Mouse (Mus musculus): ENCODE results near the gene Plxdc1. TPM values are rescaled to one million over a fixed set of nuclear protein-coding genes. Genes with fewer than 3 reads are reported as not detected.

The Plxdc1 gene
- polyA plus RNA-seq, 1 experiment from 2014 or later, result 1.3 TPM

DNA sequence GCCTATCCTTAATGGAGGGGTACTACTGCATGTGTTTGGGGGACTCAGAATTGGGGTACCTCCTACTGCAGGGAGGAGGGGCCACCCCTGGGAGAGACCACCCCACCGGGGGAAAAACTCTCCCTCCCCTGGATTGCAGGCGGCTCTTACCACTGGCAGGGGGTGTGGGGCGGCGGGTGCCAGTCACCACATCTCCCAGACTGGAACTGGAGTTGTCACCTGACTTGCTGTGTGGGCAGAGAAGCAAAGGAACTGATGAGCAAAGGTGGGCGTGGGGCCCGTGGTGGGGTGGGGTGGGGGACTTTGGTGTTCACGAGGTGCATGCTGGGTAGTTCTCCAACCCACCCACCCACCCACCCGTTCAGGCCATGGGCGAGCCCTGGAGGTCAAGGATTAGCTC lies 25.5 kb upstream of the Plxdc1 start:
- 54% methylated on average over 9 of the region's 9 CpGs for WGBS
- Histone ChIP-seq H3K27ac (no peak overlapping the region), H3K9ac (no peak overlapping the region), H3K4me2 (no peak overlapping the region), H3K4me3 (no peak overlapping the region), H3K36me3 (peaks cover 19% of the 10 kb centered on the region; the same call in 1 of the 2 replicates), H3K27me3 (no peaks in the 10 kb centered on the region; the same call in 1 of the 2 replicates), H3K9me3 (no peaks in the 10 kb centered on the region), H3K4me1 (no peaks in the 10 kb centered on the region)
- 0 out of 2 replicates have a peak, but pooled peaks have one; percentile 32 for ATAC-seq (ENCODE audit: borderline replicate concordance, extremely low read depth, low FRiP score, low TSS enrichment)

GRCm38 (mm10) chr11:98008087-98008486 lies 21.8 kb upstream of the Plxdc1 start:
- Histone ChIP-seq H3K4me3 (no peak overlapping the region), H3K36me3 (peaks cover 8% of the 10 kb centered on the region; the same call in 1 of the 2 replicates), H3K27me3 (no peaks in the 10 kb centered on the region; the same call in 1 of the 2 replicates), H3K9ac (no peak overlapping the region), H3K4me1 (peaks cover 13% of the 10 kb centered on the region), H3K27ac (no peak overlapping the region), H3K4me2 (no peak overlapping the region), H3K9me3 (no peaks in the 10 kb centered on the region)
- 71% methylated on average over 11 of the region's 11 CpGs for WGBS
- no peak for ATAC-seq (ENCODE audit: borderline replicate concordance, extremely low read depth, low FRiP score, low TSS enrichment)

GRCm38 (mm10) chr11:98005686-98006085 lies 19.4 kb upstream of the Plxdc1 start:
- Histone ChIP-seq H3K27me3 (peaks cover 18% of the 10 kb centered on the region; the same call in 1 of the 2 replicates), H3K36me3 (peaks cover 8% of the 10 kb centered on the region; the same call in 1 of the 2 replicates), H3K9ac (no peak overlapping the region), H3K4me1 (peaks cover 17% of the 10 kb centered on the region), H3K27ac (no peak overlapping the region), H3K4me2 (no peak overlapping the region), H3K4me3 (no peak overlapping the region), H3K9me3 (no peaks in the 10 kb centered on the region)
- ATAC-seq (ENCODE audit: borderline replicate concordance, extremely low read depth, low FRiP score, low TSS enrichment), result no peak
- 77% methylated on average over 10 of the region's 10 CpGs for WGBS

GRCm38 (mm10) chr11:98005076-98005475 lies 18.8 kb upstream of the Plxdc1 start:
- 52% methylated on average over 13 of the region's 13 CpGs for WGBS
- Histone ChIP-seq H3K9me3 (no peaks in the 10 kb centered on the region), H3K27me3 (peaks cover 24% of the 10 kb centered on the region; the same call in 1 of the 2 replicates), H3K4me1 (peaks cover 17% of the 10 kb centered on the region), H3K4me2 (no peak overlapping the region), H3K9ac (no peak overlapping the region), H3K4me3 (no peak overlapping the region), H3K27ac (no peak overlapping the region), H3K36me3 (peaks cover 8% of the 10 kb centered on the region; the same call in 1 of the 2 replicates)
- no peak for ATAC-seq (ENCODE audit: borderline replicate concordance, extremely low read depth, low FRiP score, low TSS enrichment)

DNA sequence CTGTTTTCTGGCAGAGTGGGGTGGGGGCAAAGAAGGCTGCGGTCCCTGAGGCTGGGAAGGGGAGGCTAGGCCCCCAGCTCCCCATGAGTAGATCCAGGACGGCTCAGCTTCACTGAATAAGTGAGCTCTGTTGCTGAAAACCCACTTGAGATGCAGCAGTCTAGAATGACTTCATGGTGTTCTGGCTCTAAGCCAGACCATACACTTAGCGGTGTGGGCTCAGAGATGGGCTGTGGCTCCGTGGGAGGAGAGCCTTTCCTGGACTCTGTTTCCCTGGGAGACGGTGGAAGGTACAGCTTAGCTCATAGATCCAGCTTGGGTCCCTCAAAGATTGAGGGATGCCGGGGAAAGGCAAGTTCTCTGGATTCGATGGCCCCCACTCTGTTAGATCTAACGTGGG lies 17.9 kb upstream of the Plxdc1 start:
- Histone ChIP-seq H3K27ac (no peak overlapping the region), H3K4me3 (no peak overlapping the region), H3K4me1 (peaks cover 17% of the 10 kb centered on the region), H3K36me3 (peaks cover 3% of the 10 kb centered on the region; the same call in 1 of the 2 replicates), H3K9ac (no peak overlapping the region), H3K27me3 (peaks cover 33% of the 10 kb centered on the region; the same call in 1 of the 2 replicates), H3K9me3 (no peaks in the 10 kb centered on the region), H3K4me2 (no peak overlapping the region)
- 58% methylated on average over 8 of the region's 8 CpGs for WGBS
- ATAC-seq (ENCODE audit: borderline replicate concordance, extremely low read depth, low FRiP score, low TSS enrichment), result no peak

DNA sequence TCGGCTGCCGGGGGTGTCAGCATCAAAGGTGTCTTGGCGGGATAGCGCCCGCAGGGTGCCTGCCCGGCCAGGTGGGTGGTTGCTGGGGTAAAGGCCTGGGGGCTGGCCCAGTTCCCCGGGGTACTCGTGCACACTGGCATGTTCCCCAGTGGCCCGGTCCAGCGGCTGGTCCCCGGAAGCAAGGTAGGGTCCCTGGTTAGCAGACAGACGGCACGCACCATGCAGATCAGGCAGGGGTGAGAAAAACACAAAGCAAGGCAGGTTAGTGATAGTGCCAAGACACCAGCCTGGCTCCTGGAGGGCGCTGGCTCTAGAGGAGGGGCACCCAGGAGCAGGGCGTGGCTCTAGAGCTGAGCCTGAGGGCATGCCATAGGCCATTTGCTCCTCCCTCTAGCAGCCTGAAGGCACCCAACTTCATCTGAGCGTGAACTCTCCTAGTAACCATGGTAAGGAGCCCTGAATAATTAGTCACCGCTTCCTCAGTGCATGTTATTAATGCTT lies 17.0 kb upstream of the Plxdc1 start:
- peaks cover 17% of the 10 kb centered on the region for H3K4me1 ChIP-seq
- H3K36me3 ChIP-seq, result peaks cover 3% of the 10 kb centered on the region; the same call in 1 of the 2 replicates
- no peak for ATAC-seq (ENCODE audit: borderline replicate concordance, extremely low read depth, low FRiP score, low TSS enrichment)
- 40% methylated on average over 17 of the region's 17 CpGs for WGBS
- peak overlapping the region; percentile 37 for H3K4me2 ChIP-seq
- H3K9me3 ChIP-seq, result no peaks in the 10 kb centered on the region
- H3K9ac ChIP-seq, result 0 out of 2 replicates have a peak overlapping the region, but pooled peaks have one; percentile 14
- no peak overlapping the region for H3K27ac ChIP-seq
- 0 out of 2 replicates have a peak overlapping the region, but pooled peaks have one; percentile 2 for H3K4me3 ChIP-seq
- H3K27me3 ChIP-seq, result peaks cover 34% of the 10 kb centered on the region; the same call in 1 of the 2 replicates

- H3K4me1 ChIP-seq, result peaks cover 17% of the 10 kb centered on the region
- H3K27ac ChIP-seq, result no peak overlapping the region
- 0 out of 2 replicates have a peak overlapping the region, but pooled peaks have one; percentile 2 for H3K4me3 ChIP-seq
- WGBS, result 21% methylated on average over 12 of the region's 12 CpGs
- no peak for ATAC-seq (ENCODE audit: borderline replicate concordance, extremely low read depth, low FRiP score, low TSS enrichment)
- H3K9ac ChIP-seq, result 0 out of 2 replicates have a peak overlapping the region, but pooled peaks have one; percentile 14
- H3K9me3 ChIP-seq, result no peaks in the 10 kb centered on the region
- H3K4me2 ChIP-seq, result peak overlapping the region; percentile 37
- H3K27me3 ChIP-seq, result peaks cover 34% of the 10 kb centered on the region; the same call in 1 of the 2 replicates
- no peaks in the 10 kb centered on the region for H3K36me3 ChIP-seq
These were observed 16.4 kb upstream of the Plxdc1 start for GRCm38 (mm10) chr11:98002627-98003026.

DNA sequence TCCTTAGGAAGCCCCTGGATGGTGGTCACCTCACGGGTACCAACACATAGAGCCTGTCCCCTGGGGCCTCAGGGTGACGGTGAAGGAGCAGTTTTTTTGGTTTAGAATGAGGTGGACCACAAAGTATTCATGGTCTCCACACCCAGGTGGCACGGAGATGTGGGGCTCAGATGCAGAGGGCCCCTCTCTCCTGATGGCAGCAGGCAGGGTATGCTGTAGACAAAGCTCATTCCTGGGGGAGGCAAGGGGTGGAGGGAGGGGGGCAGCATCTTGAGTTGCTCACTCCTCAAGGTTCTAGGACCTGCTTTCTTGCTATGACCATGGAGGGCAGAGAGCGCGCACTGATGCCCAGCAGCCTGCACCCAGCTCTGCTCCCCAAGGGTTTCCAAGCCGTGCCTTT lies 15.7 kb upstream of the Plxdc1 start:
- Histone ChIP-seq H3K9ac (no peak overlapping the region), H3K9me3 (no peaks in the 10 kb centered on the region), H3K27ac (no peak overlapping the region), H3K4me1 (peaks cover 17% of the 10 kb centered on the region), H3K27me3 (peaks cover 34% of the 10 kb centered on the region; the same call in 1 of the 2 replicates), H3K36me3 (no peaks in the 10 kb centered on the region), H3K4me2 (no peak overlapping the region), H3K4me3 (no peak overlapping the region)
- 65% methylated on average over 6 of the region's 6 CpGs for WGBS
- ATAC-seq (ENCODE audit: borderline replicate concordance, extremely low read depth, low FRiP score, low TSS enrichment), result no peak

DNA sequence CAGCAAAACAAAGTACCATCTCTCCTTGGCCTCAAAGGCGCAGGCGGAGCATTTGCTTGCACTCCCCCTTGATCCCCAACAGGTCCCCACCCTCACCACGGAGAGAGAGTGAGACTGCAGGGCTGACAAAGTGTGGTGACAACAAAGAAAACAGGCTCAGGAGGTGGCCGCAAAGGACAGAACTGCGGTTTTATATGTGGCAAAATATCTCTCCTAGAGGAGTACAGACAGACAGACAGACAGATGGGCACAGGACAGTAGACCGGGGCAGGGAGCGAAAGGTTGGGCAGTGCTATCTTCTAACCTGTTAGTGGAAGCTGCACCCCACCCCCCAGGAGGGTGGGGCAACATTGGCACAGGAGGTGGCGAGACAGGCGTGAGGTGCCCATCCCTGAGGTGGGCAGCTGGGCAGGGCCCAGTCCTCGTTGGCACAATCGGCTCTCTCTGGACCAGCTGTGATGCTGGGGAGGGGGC lies 15.1 kb upstream of the Plxdc1 start:
- Histone ChIP-seq H3K4me3 (no peak overlapping the region), H3K9me3 (no peaks in the 10 kb centered on the region), H3K9ac (no peak overlapping the region), H3K27me3 (peaks cover 34% of the 10 kb centered on the region; the same call in 1 of the 2 replicates), H3K36me3 (no peaks in the 10 kb centered on the region), H3K4me1 (peaks cover 17% of the 10 kb centered on the region), H3K27ac (no peak overlapping the region), H3K4me2 (no peak overlapping the region)
- WGBS, result 40% methylated on average over 11 of the region's 11 CpGs
- ATAC-seq (ENCODE audit: borderline replicate concordance, extremely low read depth, low FRiP score, low TSS enrichment), result no peak

DNA sequence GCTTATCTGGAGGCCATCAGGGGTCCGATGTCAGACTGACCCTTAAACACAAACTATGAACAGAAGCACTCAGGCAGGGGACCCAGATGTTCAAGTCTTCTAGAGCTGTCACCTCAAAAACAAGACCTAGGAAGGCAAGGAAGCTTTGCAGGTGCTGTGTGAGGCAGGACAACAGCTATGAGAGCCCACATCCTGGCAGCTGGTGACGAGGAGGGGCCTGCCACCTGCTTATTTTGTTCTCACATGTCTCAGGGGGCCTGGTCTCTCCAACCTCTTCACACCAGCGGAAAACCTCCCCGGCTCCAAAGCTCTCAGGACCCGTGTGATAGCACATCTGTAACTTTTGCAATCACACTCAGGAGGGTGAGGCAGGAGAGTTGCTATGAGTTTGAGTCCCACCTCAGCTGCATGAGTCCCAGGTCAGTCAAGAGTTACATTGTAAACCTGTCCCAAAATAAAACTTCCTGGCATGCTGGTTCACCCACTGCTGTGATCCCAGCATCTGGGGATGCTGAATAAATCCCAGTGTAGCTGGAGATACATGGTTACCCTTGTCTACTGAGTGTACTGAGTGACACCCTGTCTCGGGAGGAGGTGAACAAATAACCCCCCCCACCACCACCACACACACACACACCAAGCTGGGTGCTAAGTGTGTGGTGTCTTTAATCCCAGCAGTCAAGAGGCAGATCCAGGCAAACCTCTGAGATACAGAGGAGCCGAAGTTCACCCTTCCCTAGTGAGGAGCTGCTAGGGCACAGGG lies 14.3 kb upstream of the Plxdc1 start:
- H3K27ac ChIP-seq, result no peak overlapping the region
- WGBS, result 12% methylated on average over 7 of the region's 7 CpGs

GRCm38 (mm10) chr11:97999748-98000147 lies 13.5 kb upstream of the Plxdc1 start:
- Histone ChIP-seq H3K36me3 (no peaks in the 10 kb centered on the region), H3K4me2 (no peak overlapping the region), H3K9me3 (no peaks in the 10 kb centered on the region), H3K4me3 (no peak overlapping the region), H3K9ac (no peak overlapping the region), H3K27me3 (peaks cover 34% of the 10 kb centered on the region; the same call in 1 of the 2 replicates), H3K4me1 (peaks cover 28% of the 10 kb centered on the region), H3K27ac (no peak overlapping the region)
- ATAC-seq (ENCODE audit: borderline replicate concordance, extremely low read depth, low FRiP score, low TSS enrichment), result no peak
- WGBS, result 54% methylated on average over 5 of the region's 5 CpGs

More for the DNA sequence above, 14.3 kb upstream of the Plxdc1 start:
- H3K9me3 ChIP-seq, result no peaks in the 10 kb centered on the region
- no peak overlapping the region for H3K4me3 ChIP-seq
- H3K36me3 ChIP-seq, result no peaks in the 10 kb centered on the region
- H3K9ac ChIP-seq, result no peak overlapping the region
- H3K4me2 ChIP-seq, result no peak overlapping the region
- peaks cover 34% of the 10 kb centered on the region; the same call in 1 of the 2 replicates for H3K27me3 ChIP-seq
- peaks cover 20% of the 10 kb centered on the region for H3K4me1 ChIP-seq
- ATAC-seq (ENCODE audit: borderline replicate concordance, extremely low read depth, low FRiP score, low TSS enrichment), result no peak
